Mouse (Mus musculus): Measurements from ENCODE around the gene Pigw.

DNA sequence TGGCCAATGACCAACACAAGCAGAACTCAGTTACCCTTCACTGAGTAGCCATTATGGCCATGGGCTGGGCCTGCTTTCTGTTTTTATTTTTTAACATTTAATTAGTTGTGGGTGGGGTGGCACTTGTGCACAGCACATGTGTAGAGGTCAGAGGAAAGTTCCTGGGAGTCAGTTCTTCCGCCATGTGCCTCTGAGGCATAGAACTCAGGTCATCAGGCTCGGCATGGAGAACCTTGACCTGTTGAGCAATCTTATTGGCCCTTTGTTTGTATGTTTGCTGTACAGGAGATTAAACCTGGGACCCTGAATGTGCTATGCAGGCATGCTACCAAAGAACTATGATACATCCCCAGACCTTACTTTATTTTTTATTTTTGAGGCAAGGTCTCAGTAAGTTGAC, 9.4 kb upstream of the Pigw start:
- TF ChIP-seq EP300 (IDR thresholded peaks at IDR 0.05; ENCODE audit: low read depth) (no peak), CTCF (IDR thresholded peaks at IDR 0.05; ENCODE audit: low read depth) (no peak)

Data from liver, postnatal 0 days (tissue).